Mouse (Mus musculus) E14TG2a.4 (cell line): Measurements from ENCODE around the gene Agrn.

Experiments
- CTCF ChIP-seq: conservative IDR thresholded peaks from 2 replicates; pipeline ENCODE4 v1.5.1; 2014; ENCODE audit warnings: low read length
- NANOG ChIP-seq: IDR thresholded peaks from 2 replicates; pipeline ENCODE4 v1.6.1; 2014; ENCODE audit warnings: borderline replicate concordance, low read length, mixed read lengths
- POU5F1 ChIP-seq: IDR thresholded peaks from 2 replicates; pipeline ENCODE4 v1.6.1; 2014; ENCODE audit warnings: low read length, borderline replicate concordance

- TF ChIP-seq CTCF = no peak
- TF ChIP-seq POU5F1 = no peak
- TF ChIP-seq NANOG = no peak
These were observed 20.6 kb upstream of the Agrn start for GRCm38 (mm10) chr4:156217838-156218237.
